Mouse (Mus musculus): ENCODE measurements around the gene Krtap4-7.
"Not testable (repeated sequence)": the region's sequence is repeated elsewhere in the genome, so short reads cannot be mapped to it uniquely, and the experiment has no call there.

- not testable (repeated sequence) for TF ChIP-seq POLR2A (IDR thresholded peaks at IDR 0.05; ENCODE audit: borderline replicate concordance, insufficient read depth, low read length); CTCF (IDR thresholded peaks at IDR 0.05; ENCODE audit: borderline replicate concordance, insufficient read depth, low read depth, low read length)
Measured at GRCm38 (mm10) chr11:99658467-99659010, 14.7 kb upstream of the Krtap4-7 start, which contains the start of gene Gm11563.

All from cerebellum, adult 2 months (tissue).